Comparison of ENCODE assay signal across 14 mouse cellular contexts in the genomic region with DNA sequence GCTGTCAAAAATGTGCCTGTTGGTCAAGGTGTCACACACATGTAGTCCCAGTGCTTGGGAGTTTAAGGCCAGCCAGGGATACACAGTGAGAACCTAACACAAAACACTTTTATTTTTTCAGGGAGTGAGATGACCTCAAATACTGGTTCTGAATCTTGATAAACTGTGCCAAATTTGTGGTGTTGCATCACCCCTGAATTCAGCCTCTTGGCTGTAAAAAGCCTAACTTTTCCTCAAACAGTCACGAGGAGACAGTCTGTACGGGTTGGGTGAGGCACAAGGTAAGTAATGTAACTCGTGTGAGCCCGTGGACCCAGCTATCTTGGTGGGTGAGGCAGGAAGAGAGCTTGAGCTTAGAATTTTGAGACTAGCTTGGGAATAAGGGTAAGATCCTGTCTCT.
"Had no signal": no experiment of that assay in that cellular context is flagged by ENCODE, and none has a peak within 500 bp of the region (broad histone marks: within the 10 kb centered on the region; RNA-seq: fewer than 3 reads in every experiment).

No protein-coding gene starts in this region.

- H3K4me3 ChIP-seq: limb, embryonic 13.5 days; midbrain, embryonic 13.5 days; stomach, embryonic 15.5 days had no signal

- H3K36me3 ChIP-seq: limb, embryonic 13.5 days; midbrain, embryonic 13.5 days; stomach, embryonic 15.5 days had no signal

- H3K4me1 ChIP-seq: limb, embryonic 13.5 days; midbrain, embryonic 13.5 days; stomach, embryonic 15.5 days had no signal

- H3K27ac ChIP-seq: kidney, postnatal 0 days; limb, embryonic 13.5 days; midbrain, embryonic 13.5 days; stomach, embryonic 15.5 days had no signal

- H3K9ac ChIP-seq: limb, embryonic 13.5 days; lung, embryonic 14.5 days; midbrain, embryonic 13.5 days; stomach, embryonic 15.5 days had no signal

- H3K27me3 ChIP-seq: limb, embryonic 13.5 days; midbrain, embryonic 13.5 days; stomach, embryonic 15.5 days had no signal

- DNase-seq: kidney, postnatal 36 days; layer of hippocampus, adult 9-11 months; layer of hippocampus, postnatal 36 days; left cerebral cortex, postnatal 4 days; lung, embryonic 14.5 days; lung, postnatal 14 days; right cerebral cortex, postnatal 14 days; thymus, adult 2 months; thymus, postnatal 25 days had no signal

- H3K9me3 ChIP-seq: limb, embryonic 13.5 days; midbrain, embryonic 13.5 days; stomach, embryonic 15.5 days had no signal

- H3K4me2 ChIP-seq: limb, embryonic 13.5 days; liver, embryonic 11.5 days; lung, embryonic 14.5 days; midbrain, embryonic 13.5 days; stomach, embryonic 15.5 days had no signal

- ATAC-seq: midbrain, embryonic 13.5 days had no signal
